Mouse (Mus musculus) embryonic facial prominence, embryonic 14.5 days (tissue): ENCODE measurements at regions not wholly inside any gene's neighbourhood (a gene's known extent, or its start where the extent isn't known, plus 50 kb on each side); places are given as distances from the start of the nearest gene placed in this dataset.

Experiments
- ATAC-seq: fragments of 200-750 bp; cut with Nextera tagmentation; 2 replicates; pipeline ENCODE4 v1.8.0; 2017; ENCODE audit warnings: low read depth, moderate number of reproducible peaks, moderate TSS enrichment
- DNase-seq: peaks from one replicate; pipeline ENCODE4 v3.0.0-alpha.2; 2015; ENCODE audit warnings: low spot score
- H3K27ac ChIP-seq: fragments of 300-500 bp; sonication (generic); replicated peaks from 2 replicates; pipeline ENCODE4 v1.5.1; 2014; ENCODE audit warnings: low read depth, mild to moderate bottlenecking, low read length, moderate library complexity
- H3K27me3 ChIP-seq: fragments of 300-500 bp; sonication (generic); replicated peaks from 2 replicates; pipeline ENCODE4 v1.6.1; 2014; ENCODE audit warnings: low read length; ENCODE audit not compliant: control insufficient read depth, insufficient read depth
- H3K36me3 ChIP-seq: fragments of 300-500 bp; sonication (generic); 2 replicates; pipeline ENCODE4 v1.6.1; 2014; ENCODE audit warnings: low read length, mixed read lengths; ENCODE audit not compliant: control insufficient read depth, insufficient read depth
- H3K4me1 ChIP-seq: fragments of 300-500 bp; sonication (generic); 2 replicates; pipeline ENCODE4 v1.6.1; 2014; ENCODE audit warnings: antibody characterized with exemption, low read length; ENCODE audit not compliant: control insufficient read depth, insufficient read depth
- H3K4me2 ChIP-seq: fragments of 300-500 bp; sonication (generic); 2 replicates; pipeline ENCODE4 v1.6.1; 2014; ENCODE audit warnings: low read depth, mild to moderate bottlenecking, low read length, moderate library complexity, mixed read lengths
- H3K4me3 ChIP-seq: fragments of 300-500 bp; sonication (generic); 2 replicates; pipeline ENCODE4 v1.5.1; 2014; ENCODE audit warnings: low read depth, mild to moderate bottlenecking, low read length
- H3K9ac ChIP-seq: fragments of 300-500 bp; sonication (generic); 2 replicates; pipeline ENCODE4 v1.6.1; 2014; ENCODE audit warnings: low read depth, mild to moderate bottlenecking, low read length, moderate library complexity, mixed read lengths
- H3K9me3 ChIP-seq: fragments of 300-500 bp; sonication (generic); 2 replicates; pipeline ENCODE4 v1.6.1; 2016; ENCODE audit warnings: low read length; ENCODE audit not compliant: control insufficient read depth
- WGBS: fragments of 180-500 bp; shearing (Covaris S2); extraction: QIAGEN DNeasy Blood & Tissue Kit; methylation state at CpG from one replicate; pipeline ENCODE4 v1.1.7; 2014; 5-methylcytosine and 5-hydroxymethylcytosine counted together

DNA sequence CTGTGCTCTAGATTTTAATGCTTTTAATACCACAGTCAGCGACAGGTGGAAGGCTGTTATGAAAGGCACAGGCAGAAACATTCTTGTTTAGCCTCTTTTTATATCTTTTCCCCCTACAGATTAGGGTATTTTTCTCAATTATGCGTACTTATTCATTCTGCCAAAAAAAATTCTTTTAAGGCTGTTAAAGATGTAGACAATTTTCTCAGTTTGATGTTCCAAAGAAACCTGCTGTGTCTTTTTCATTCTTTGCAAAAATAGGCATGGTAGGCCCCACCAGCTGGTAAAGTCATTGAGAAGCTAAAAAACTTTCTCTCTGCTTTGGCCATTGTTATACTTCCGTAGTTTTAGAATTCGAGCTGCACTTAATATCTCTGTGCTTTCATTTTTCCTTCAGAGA is 210.5 kb upstream of the Gnpda2 start:
- Histone ChIP-seq H3K27ac (no peak overlapping the region), H3K27me3 (no peaks in the 10 kb centered on the region), H3K4me3 (no peak overlapping the region), H3K36me3 (no peaks in the 10 kb centered on the region), H3K9me3 (no peaks in the 10 kb centered on the region), H3K4me1 (no peaks in the 10 kb centered on the region), H3K9ac (no peak overlapping the region), H3K4me2 (no peak overlapping the region)
- WGBS, result 73% methylated on average over 4 of the region's 4 CpGs
- no peak for ATAC-seq
- DNase-seq, result no peak

DNA sequence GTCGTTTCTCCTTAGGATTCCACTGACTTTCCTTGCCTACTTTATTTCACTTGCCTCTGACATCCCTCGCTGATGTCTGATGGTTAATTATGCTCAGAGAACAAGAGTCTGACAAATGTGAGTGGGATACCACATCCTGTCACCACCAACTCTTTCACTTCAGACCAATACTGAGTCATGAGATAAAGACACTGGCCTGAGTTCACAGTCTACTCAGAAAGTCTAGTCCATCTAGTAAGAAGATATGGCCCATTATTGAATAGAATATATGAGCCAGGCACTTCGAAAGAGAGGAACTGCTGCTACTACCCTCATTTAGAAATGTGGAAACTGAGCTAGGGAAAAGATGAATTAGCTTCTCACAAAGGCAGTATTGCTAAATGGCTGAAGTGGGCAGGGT is 210.0 kb upstream of the Gnpda2 start:
- DNase-seq, result no peak
- no peak overlapping the region for H3K4me2 ChIP-seq
- 73% methylated on average over 3 of the region's 3 CpGs for WGBS
- no peak overlapping the region for H3K27ac ChIP-seq
- no peaks in the 10 kb centered on the region for H3K36me3 ChIP-seq
- H3K4me3 ChIP-seq, result no peak overlapping the region
- no peak overlapping the region for H3K9ac ChIP-seq
- H3K9me3 ChIP-seq, result no peaks in the 10 kb centered on the region
- H3K4me1 ChIP-seq, result no peaks in the 10 kb centered on the region
- no peaks in the 10 kb centered on the region for H3K27me3 ChIP-seq
- no peak for ATAC-seq

DNA sequence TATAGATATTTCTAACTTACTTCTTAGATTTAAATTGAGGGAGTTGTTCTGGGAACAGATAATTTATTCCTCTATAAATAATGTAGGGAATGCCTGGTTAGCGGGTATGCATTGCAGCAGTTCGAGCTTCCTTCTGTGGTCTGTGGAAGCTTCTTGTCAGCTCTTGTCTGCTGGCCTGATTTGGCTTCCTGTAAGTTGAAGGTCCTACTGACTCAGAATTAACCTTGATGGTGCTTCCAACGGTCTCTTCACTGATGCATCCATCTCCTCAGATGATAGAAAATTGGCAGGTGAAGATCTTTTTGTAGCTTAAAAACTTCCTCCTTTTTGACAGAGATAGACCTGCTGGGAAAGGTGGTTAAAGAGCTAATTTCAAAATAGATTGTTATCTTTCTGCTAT is 203.2 kb upstream of the Gnpda2 start:
- Histone ChIP-seq H3K9ac (no peak overlapping the region), H3K4me3 (no peak overlapping the region), H3K27me3 (no peaks in the 10 kb centered on the region), H3K27ac (no peak overlapping the region), H3K4me1 (no peaks in the 10 kb centered on the region), H3K36me3 (no peaks in the 10 kb centered on the region), H3K4me2 (no peak overlapping the region), H3K9me3 (no peaks in the 10 kb centered on the region)
- DNase-seq (no peak), ATAC-seq (no peak)
- 70% methylated on average over 3 of the region's 3 CpGs for WGBS

DNA sequence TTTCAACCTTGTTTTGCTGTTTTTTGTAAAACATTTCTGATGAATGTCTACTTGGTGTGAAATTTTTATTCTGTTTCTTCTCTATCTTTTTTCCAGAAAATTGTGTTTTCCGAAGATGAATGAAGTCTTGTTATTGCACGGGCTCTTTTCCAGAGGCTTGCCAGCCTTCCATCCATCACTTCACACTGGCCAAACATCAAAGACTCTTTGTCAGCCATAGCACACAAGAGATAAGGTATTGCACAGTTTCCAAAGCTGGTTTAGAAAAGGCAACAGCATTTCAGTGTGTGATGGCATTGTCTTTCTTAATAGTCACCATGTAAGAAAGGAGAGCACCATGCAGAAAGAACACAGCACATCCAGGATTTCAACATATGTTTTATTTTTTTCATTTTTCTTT is 202.5 kb upstream of the Gnpda2 start:
- Histone ChIP-seq H3K27ac (no peak overlapping the region), H3K27me3 (no peaks in the 10 kb centered on the region), H3K4me3 (no peak overlapping the region), H3K4me2 (no peak overlapping the region), H3K9me3 (no peaks in the 10 kb centered on the region), H3K36me3 (no peaks in the 10 kb centered on the region), H3K9ac (no peak overlapping the region), H3K4me1 (no peaks in the 10 kb centered on the region)
- no peak for DNase-seq
- ATAC-seq, result no peak
- 61% methylated on average over 2 of the region's 2 CpGs for WGBS

DNA sequence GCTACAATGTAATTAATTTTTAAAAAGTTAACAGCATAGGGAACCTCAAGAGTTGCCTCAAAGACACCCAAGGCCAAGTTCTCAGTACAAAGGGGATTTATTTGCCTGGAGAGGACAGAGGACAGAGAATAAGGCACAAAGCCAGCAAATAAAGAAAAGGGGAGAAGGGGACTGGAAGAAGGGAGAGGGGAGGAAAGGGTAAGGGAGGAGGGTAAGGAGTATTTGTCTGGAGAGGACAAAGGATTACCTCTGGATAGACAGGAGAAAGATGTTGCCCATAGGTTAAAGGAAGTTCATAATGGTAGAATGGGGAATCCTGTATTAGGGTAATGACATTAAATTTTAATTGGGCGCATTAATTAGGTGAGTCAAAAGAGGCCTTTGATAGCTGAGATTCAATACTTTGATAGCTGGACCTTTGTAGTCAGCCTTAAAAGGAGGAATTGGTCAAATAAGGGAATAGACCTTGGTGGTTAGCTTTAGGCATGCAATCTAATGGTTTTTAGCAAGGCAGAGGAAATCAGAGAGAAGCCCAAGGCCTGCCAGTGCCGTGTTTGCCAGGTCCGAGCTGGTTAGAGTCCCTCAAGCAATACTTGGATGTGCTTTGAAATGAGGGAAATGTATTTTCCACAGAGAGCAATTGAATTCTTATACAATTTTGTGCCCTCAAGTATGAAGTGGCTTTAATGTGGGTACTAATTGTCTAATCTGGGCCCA is 164.8 kb upstream of the Gnpda2 start:
- H3K4me2 ChIP-seq, result no peak overlapping the region
- no peak overlapping the region for H3K4me3 ChIP-seq
- no peaks in the 10 kb centered on the region for H3K27me3 ChIP-seq
- no peaks in the 10 kb centered on the region for H3K36me3 ChIP-seq
- 74% methylated on average over 3 of the region's 3 CpGs for WGBS
- H3K4me1 ChIP-seq, result no peaks in the 10 kb centered on the region
- H3K9me3 ChIP-seq, result no peaks in the 10 kb centered on the region
- H3K27ac ChIP-seq, result no peak overlapping the region
- DNase-seq (no peak), ATAC-seq (no peak)
- no peak overlapping the region for H3K9ac ChIP-seq

DNA sequence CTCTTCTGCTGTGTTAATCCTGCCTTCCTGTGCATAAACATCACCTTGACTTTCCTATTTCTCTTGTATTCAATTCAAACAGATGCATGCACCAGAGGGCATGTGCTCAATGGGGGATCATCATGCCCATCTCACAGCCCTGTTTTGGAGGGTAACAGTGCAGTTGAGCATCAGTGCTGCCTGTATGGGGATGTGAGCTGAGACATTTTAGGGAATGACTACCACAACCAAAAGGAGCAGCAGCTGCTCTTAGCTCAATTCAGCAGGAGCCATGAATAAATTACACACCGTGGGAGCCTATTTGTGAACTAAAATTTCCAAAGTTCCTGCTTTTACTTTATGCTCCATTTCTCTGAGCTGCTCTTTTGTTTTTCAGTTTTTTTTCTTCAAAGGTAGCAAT is 164.2 kb upstream of the Gnpda2 start:
- H3K4me1 ChIP-seq, result no peaks in the 10 kb centered on the region
- no peaks in the 10 kb centered on the region for H3K9me3 ChIP-seq
- no peak overlapping the region for H3K9ac ChIP-seq
- ATAC-seq (no peak), DNase-seq (no peak)
- H3K4me2 ChIP-seq, result no peak overlapping the region
- H3K27ac ChIP-seq, result no peak overlapping the region
- H3K27me3 ChIP-seq, result no peaks in the 10 kb centered on the region
- H3K36me3 ChIP-seq, result no peaks in the 10 kb centered on the region
- 64% methylated on average over 1 of the region's 1 CpGs for WGBS
- no peak overlapping the region for H3K4me3 ChIP-seq

DNA sequence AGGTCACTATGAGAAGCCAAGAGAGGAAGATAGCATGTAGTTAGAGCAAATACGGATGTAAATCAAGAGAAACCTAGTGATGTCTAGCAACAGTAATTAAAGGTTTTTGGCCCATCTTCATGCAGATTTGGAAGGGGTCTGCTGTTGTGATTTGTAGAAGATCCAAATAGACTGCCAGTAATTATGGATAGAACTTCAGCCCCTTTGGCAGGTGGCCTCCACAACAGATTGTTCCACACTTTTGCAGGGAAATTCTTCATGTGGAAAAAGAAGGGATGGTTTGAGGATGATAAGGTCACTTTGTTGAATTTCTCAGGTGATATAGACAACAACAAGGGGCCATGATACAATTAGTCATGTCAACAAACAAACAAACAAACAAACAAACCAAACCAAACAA is 148.4 kb upstream of the Gnpda2 start:
- no peak for ATAC-seq
- WGBS, result 84% methylated on average over 1 of the region's 1 CpGs

DNA sequence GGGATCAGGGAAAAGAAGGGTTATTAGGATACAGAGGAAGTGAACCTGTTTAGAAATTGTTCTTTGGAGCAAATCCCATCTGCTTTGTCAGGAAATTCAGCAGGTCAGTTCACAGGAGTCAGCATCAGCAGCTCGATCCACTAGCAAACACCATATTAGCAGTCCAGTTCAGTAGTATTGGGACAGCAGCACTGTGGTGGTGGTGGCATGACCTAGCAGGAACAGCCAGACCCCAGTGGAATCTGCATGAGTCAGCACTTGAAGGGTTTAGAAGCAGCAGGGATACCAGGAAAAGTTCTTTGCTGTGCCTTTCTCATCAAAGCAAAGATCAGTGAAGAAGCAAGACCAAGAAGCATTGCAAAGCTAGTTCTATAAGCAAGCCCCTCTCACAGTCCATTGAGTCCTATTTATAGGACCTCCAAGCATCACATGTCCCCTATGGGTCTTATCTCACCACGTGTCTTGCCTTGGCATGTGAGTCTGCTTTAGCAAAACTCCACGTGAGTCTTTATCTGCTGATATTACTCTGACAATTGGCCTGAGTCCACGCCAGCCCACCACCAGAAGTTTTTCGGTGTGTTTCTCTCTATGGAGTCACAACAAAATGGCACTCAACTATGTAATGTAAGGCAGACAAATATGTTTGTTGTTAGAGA is 129.3 kb upstream of the Gnpda2 start:
- Histone ChIP-seq H3K9me3 (no peaks in the 10 kb centered on the region), H3K4me3 (no peak overlapping the region), H3K4me1 (no peaks in the 10 kb centered on the region), H3K9ac (no peak overlapping the region), H3K27ac (no peak overlapping the region), H3K36me3 (no peaks in the 10 kb centered on the region), H3K27me3 (no peaks in the 10 kb centered on the region), H3K4me2 (no peak overlapping the region)
- DNase-seq, result no peak
- no peak for ATAC-seq
- 80% methylated on average over 5 of the region's 5 CpGs for WGBS

More for the DNA sequence above, 148.4 kb upstream of the Gnpda2 start:
- H3K4me1 ChIP-seq, result no peaks in the 10 kb centered on the region
- no peaks in the 10 kb centered on the region for H3K9me3 ChIP-seq
- no peak overlapping the region for H3K4me2 ChIP-seq
- no peak overlapping the region for H3K9ac ChIP-seq
- DNase-seq, result no peak
- no peak overlapping the region for H3K27ac ChIP-seq
- no peaks in the 10 kb centered on the region for H3K36me3 ChIP-seq
- no peak overlapping the region for H3K4me3 ChIP-seq
- H3K27me3 ChIP-seq, result no peaks in the 10 kb centered on the region

DNA sequence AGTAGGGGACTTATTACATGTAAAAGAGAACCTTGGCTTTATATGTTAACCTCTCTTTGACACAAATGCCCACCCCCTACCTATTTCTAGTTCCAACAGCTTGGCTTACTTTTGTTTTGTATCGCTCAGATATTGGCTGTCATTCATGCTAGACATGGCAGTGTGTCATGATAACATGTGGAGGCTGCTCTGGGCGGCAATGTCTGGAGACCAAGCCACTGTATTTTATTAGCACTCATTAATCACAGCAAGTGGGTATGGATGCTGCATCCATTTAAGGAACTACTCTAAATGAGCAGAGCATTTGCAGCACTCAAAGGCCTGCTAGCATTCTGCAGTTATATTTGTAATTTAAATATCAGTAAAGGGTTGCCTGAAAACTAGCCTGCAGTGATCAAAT is 123.9 kb upstream of the Gnpda2 start:
- H3K27me3 ChIP-seq, result no peaks in the 10 kb centered on the region
- H3K4me1 ChIP-seq, result no peaks in the 10 kb centered on the region
- H3K9ac ChIP-seq, result no peak overlapping the region
- no peaks in the 10 kb centered on the region for H3K9me3 ChIP-seq
- ATAC-seq (no peak), DNase-seq (no peak)
- no peak overlapping the region for H3K4me2 ChIP-seq
- H3K36me3 ChIP-seq, result no peaks in the 10 kb centered on the region
- WGBS, result 72% methylated on average over 2 of the region's 2 CpGs
- H3K4me3 ChIP-seq, result no peak overlapping the region
- H3K27ac ChIP-seq, result no peak overlapping the region
